Mouse (Mus musculus) liver, adult 2 months (tissue): ENCODE results near the gene Rgs9bp. TPM values are rescaled to one million over a fixed set of nuclear protein-coding genes. Genes with fewer than 3 reads are reported as not detected.
A peak's percentile ranks its signal among the peaks of the same experiment; 100 is the strongest.

Experiments used
- DNase-seq: peaks from one replicate; pipeline ENCODE4 v3.0.0-alpha.2; 2011; ENCODE audit warnings: low read depth, low spot score; ENCODE audit errors: extremely low read depth
- H3K27ac ChIP-seq: fragments of 200-500 bp; replicated peaks from 2 replicates; pipeline ENCODE4 v1.5.1; 2012; ENCODE audit warnings: low read depth, mild to moderate bottlenecking, control low read depth, inconsistent platforms, low read length; ENCODE audit not compliant: insufficient read depth
- H3K27me3 ChIP-seq: fragments of 200-500 bp; 2 replicates; pipeline ENCODE4 v1.6.1; 2012; ENCODE audit warnings: mild to moderate bottlenecking, moderate library complexity, low read length, inconsistent platforms; ENCODE audit not compliant: control insufficient read depth, insufficient read depth
- H3K36me3 ChIP-seq: fragments of 200-500 bp; 2 replicates; pipeline ENCODE4 v1.6.1; 2012; ENCODE audit warnings: low read length, inconsistent platforms; ENCODE audit not compliant: control insufficient read depth, insufficient read depth
- H3K4me1 ChIP-seq: fragments of 200-500 bp; 2 replicates; pipeline ENCODE4 v1.6.1; 2011; ENCODE audit warnings: low read length; ENCODE audit not compliant: control insufficient read depth, insufficient read depth
- H3K4me3 ChIP-seq: fragments of 200-500 bp; 2 replicates; pipeline ENCODE4 v1.5.1; 2011; ENCODE audit warnings: low read depth, mild to moderate bottlenecking, control low read depth, low read length, moderate library complexity; ENCODE audit not compliant: insufficient read depth
- H3K79me2 ChIP-seq: fragments of 200-500 bp; 2 replicates; pipeline ENCODE4 v1.6.1; 2012; ENCODE audit warnings: inconsistent platforms, mild to moderate bottlenecking, low read length, moderate library complexity; ENCODE audit not compliant: control insufficient read depth, insufficient read depth
- H3K9ac ChIP-seq: fragments of 200-500 bp; 2 replicates; pipeline ENCODE4 v1.6.1; 2012; ENCODE audit warnings: low read depth, mild to moderate bottlenecking, control low read depth, inconsistent platforms, low read length
- CTCF ChIP-seq: fragments of 200-500 bp; IDR thresholded peaks from 2 replicates; pipeline ENCODE4 v1.5.1; 2011; ENCODE audit warnings: low read depth, low read length, control low read depth
- POLR2A ChIP-seq: fragments of 200-500 bp; IDR thresholded peaks from 2 replicates; pipeline ENCODE4 v1.6.1; 2011; ENCODE audit warnings: low read length, control low read depth; ENCODE audit not compliant: insufficient read depth; ENCODE audit errors: extremely low read depth
- WGBS: fragments of 180-500 bp; shearing (Covaris S2); methylation state at CpG from one replicate; pipeline ENCODE4 v1.1.7; 2018; 5-methylcytosine and 5-hydroxymethylcytosine counted together
- polyA plus RNA-seq: library from polyadenylated mRNA; depleted of rRNA; stranded (reverse); fragments of >200 nt; gene quantifications from 2 replicates; pipeline ENCODE4 v1.2.3, GENCODE M21; 2012; rRNA removed
- total RNA-seq: library from RNA; depleted of rRNA; stranded (reverse); fragments of >200 nt; gene quantifications from 2 replicates; pipeline ENCODE4 v1.2.3, GENCODE M21; 2014; rRNA removed

Rgs9bp gene
- total RNA-seq (under 0.01 TPM in 2 replicates), polyA plus RNA-seq (not detected in 2 replicates)

DNA sequence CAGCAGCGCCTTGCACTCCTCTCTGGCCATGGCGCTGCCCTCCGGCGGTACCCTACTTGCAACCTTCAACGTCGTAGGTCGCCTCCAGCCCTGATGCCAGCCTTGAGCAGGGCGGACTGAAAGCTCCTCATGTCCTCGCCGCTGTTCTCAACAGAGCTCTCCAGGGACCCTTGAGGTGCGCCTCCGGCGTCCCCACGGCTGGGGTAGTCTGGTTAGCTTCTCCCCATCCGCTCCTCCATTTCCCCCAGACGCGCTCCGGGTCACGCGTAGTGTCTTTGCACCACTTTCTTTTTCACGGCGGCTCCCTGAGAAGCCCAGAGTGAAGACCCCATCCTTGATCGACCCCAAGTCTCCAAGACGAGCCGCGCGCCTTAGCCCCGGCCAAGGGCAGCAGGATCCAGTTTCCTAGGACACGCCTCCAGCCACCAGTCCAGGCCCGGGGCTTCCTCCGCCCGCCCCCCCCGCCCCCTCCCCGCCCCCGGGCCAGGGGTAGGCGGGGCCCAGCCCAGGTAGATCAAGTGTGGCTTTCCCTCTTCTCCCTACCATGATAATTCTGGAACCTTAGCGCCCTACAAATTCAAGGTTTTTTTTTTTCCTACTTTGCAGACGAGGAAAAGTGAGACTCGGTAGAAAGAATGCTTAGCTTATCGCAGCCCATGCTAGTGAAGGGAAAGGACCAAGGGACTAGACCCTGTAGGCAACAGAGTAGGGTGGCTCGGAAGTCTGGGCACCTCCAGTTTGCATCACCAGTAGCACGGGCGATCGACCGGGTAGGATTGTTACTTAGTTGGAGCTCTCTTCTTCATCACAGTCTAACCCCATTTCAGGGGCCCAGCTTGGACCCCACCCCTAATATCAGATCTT lies at the start of gene Rgs9bp:
Gene Rgs9bp, minus strand, starts transcription at position 392 of the 864 bp plus-strand sequence.
- Histone ChIP-seq H3K27me3 (peaks cover 11% of the 10 kb centered on the region; the same call in 1 of the 2 replicates), H3K4me3 (peak within 1 kb of the TSS; percentile 81), H3K9ac (peak within 1 kb of the TSS; percentile 83), H3K36me3 (no peaks in the 10 kb centered on the region), H3K79me2 (peaks cover 10% of the 10 kb centered on the region; the same call in 1 of the 2 replicates), H3K4me1 (peaks cover 22% of the 10 kb centered on the region), H3K27ac (peak within 1 kb of the TSS; percentile 58)
- 1% methylated on average over 45 of the region's 45 CpGs for WGBS
- TF ChIP-seq POLR2A (no peak), CTCF (no peak)
- DNase-seq, result no peak

DNA sequence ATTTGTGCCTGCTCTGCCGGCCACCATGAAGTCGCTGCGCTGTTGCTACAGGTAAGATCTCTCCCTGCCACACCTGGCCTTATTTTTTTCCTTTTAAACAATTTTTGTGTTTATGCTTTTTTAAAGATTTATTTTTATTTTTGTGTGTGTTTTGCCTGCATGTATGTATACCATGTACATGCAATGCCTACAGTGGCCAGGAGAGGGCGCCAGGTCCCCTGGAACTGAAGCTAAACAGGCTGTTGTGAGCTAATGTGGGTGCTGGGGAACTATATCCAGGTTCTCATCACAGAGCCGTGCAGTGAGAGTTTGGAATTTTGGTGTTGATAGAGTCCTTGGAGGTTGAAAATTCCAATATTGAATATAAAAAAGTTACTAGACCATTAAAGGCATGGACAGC lies 43.1 kb upstream of the Rgs9bp start:
- Histone ChIP-seq H3K79me2 (no peaks in the 10 kb centered on the region), H3K9ac (no peak overlapping the region), H3K4me1 (no peaks in the 10 kb centered on the region), H3K36me3 (peaks cover 15% of the 10 kb centered on the region; the same call in 1 of the 2 replicates), H3K27ac (no peak overlapping the region), H3K4me3 (no peak overlapping the region), H3K27me3 (no peaks in the 10 kb centered on the region)
- WGBS, result 82% methylated on average over 5 of the region's 5 CpGs
- TF ChIP-seq POLR2A (no peak), CTCF (peak; percentile 81)
- DNase-seq, result no peak

DNA sequence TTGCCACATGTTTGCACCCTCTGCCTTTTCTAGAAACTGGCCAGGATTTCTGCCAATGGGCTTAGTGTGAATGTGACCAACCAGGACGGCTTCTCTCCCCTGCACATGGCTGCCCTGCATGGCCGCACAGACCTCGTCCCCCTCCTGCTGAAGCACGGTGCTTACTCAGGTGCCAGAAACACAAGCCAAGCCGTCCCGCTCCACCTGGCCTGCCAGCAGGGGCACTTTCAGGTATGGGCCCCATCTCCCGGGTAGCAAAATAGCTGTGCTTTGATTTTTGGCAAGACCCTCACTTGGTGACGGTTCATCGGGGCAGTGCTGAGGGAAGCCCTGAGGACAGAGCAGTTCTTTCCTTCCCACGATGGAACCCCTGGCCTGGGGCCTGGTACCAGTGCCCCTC lies 42.0 kb upstream of the Rgs9bp start:
- TF ChIP-seq POLR2A (no peak), CTCF (no peak)
- Histone ChIP-seq H3K36me3 (peaks cover 11% of the 10 kb centered on the region; the same call in 1 of the 2 replicates), H3K27me3 (no peaks in the 10 kb centered on the region), H3K9ac (no peak overlapping the region), H3K4me1 (no peaks in the 10 kb centered on the region), H3K79me2 (no peaks in the 10 kb centered on the region), H3K27ac (no peak overlapping the region), H3K4me3 (no peak overlapping the region)
- DNase-seq, result no peak
- WGBS, result 90% methylated on average over 10 of the region's 10 CpGs

DNA sequence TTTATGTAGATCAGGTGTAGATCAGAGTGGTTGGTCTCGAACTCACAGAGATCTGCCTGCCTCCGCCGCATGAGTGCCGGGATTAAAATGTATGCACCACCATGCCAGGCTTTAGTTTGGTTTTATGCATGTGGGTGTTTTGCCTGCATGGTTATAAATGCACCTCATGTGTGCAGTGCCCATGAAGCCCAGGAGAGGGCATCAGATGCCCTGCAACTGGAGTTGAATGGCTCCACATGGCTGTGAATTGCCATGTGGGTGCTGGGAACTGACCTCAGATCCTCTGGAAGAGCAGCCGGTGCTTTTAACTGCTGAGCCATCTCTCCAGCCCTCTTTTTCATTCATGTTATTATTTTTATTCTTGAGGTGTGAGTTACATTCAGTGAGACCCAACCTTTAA lies 40.7 kb upstream of the Rgs9bp start:
- TF ChIP-seq CTCF (peak; percentile 22; the same call in 1 of the 2 replicates), POLR2A (no peak)
- Histone ChIP-seq H3K4me1 (no peaks in the 10 kb centered on the region), H3K36me3 (peaks cover 13% of the 10 kb centered on the region), H3K27ac (no peak overlapping the region), H3K27me3 (no peaks in the 10 kb centered on the region), H3K79me2 (no peaks in the 10 kb centered on the region), H3K4me3 (no peak overlapping the region), H3K9ac (no peak overlapping the region)
- no peak for DNase-seq
- 95% methylated on average over 5 of the region's 5 CpGs for WGBS

DNA sequence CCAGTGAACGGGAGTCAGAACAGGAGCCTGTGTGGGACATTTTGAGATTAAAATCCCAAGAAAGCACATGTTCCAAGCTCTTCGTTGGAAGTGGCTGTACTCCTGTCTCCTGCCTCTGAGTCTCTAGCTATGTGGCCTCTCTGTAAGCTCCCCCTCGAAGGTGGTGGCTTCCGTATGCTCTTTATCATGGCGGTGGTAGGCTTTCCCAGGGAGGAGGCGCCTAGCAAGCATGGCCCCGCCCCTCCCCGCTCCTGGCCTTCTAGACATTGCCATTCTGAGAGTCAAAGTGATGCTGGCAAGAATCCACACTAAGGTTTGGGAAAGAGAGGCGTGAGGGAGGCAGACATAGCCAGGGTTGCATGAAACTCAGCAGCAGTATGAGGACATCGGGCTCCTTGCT lies 37.2 kb upstream of the Rgs9bp start:
- no peak for DNase-seq
- Histone ChIP-seq H3K4me1 (no peaks in the 10 kb centered on the region), H3K9ac (no peak overlapping the region), H3K4me3 (no peak overlapping the region), H3K27ac (no peak overlapping the region), H3K79me2 (no peaks in the 10 kb centered on the region), H3K36me3 (peaks cover 14% of the 10 kb centered on the region), H3K27me3 (no peaks in the 10 kb centered on the region)
- no peak for TF ChIP-seq POLR2A
- TF ChIP-seq CTCF, result no peak
- WGBS, result 92% methylated on average over 10 of the region's 10 CpGs

DNA sequence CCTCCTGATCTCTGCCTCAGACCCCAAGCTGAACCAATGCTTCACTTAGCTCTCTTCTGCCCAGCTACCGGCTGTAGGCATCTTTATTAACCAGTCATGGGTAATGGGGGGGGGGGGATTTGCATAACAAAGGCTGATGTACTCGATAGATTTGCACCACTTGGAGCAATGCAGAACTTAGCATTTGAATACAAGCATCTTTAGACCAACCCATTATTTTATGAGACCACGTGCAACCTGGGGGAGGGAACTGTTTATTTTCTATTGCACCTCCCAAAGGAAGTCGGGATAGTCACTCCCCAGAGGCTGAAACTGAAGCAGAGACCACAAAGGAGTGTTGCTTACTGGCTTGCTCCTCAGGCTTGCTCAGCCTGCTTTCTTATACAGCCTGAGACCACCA lies 32.1 kb upstream of the Rgs9bp start:
- WGBS, result 89% methylated on average over 4 of the region's 4 CpGs
- H3K4me3 ChIP-seq, result no peak overlapping the region
- H3K27me3 ChIP-seq, result no peaks in the 10 kb centered on the region

More for the DNA sequence above, 32.1 kb upstream of the Rgs9bp start:
- H3K4me1 ChIP-seq, result no peaks in the 10 kb centered on the region
- no peak for DNase-seq
- H3K79me2 ChIP-seq, result no peaks in the 10 kb centered on the region
- no peak overlapping the region for H3K27ac ChIP-seq
- H3K36me3 ChIP-seq, result peaks cover 19% of the 10 kb centered on the region
- TF ChIP-seq POLR2A (no peak), CTCF (no peak)
- H3K9ac ChIP-seq, result no peak overlapping the region
